Mouse (Mus musculus) neural tube, embryonic 12.5 days (tissue): ENCODE data around the gene Thrb. TPM values are rescaled to one million over a fixed set of nuclear protein-coding genes. Genes with fewer than 3 reads are reported as not detected.
"Not testable (repeated sequence)": the region's sequence is repeated elsewhere in the genome, so short reads cannot be mapped to it uniquely, and the experiment has no call there.

Experiments used
- ATAC-seq: fragments of 200-750 bp; cut with Nextera tagmentation; 2 replicates; pipeline ENCODE4 v1.8.0; 2017; ENCODE audit warnings: low read depth, mild to moderate bottlenecking, moderate TSS enrichment, moderate library complexity; ENCODE audit not compliant: low FRiP score
- H3K27ac ChIP-seq: fragments of 300-500 bp; sonication (generic); 2 replicates; pipeline ENCODE4 v1.5.1; 2016
- H3K27me3 ChIP-seq: fragments of 300-500 bp; sonication (generic); replicated peaks from 2 replicates; pipeline ENCODE4 v1.6.1; 2016; ENCODE audit warnings: mild to moderate bottlenecking
- H3K36me3 ChIP-seq: fragments of 300-500 bp; sonication (generic); 2 replicates; pipeline ENCODE4 v1.6.1; 2016; ENCODE audit warnings: mild to moderate bottlenecking
- H3K4me1 ChIP-seq: fragments of 300-500 bp; sonication (generic); 2 replicates; pipeline ENCODE4 v1.6.1; 2016
- H3K4me2 ChIP-seq: fragments of 300-500 bp; sonication (generic); replicated peaks from 2 replicates; pipeline ENCODE4 v1.6.1; 2016; ENCODE audit warnings: mild to moderate bottlenecking
- H3K4me3 ChIP-seq: fragments of 300-500 bp; sonication (generic); 2 replicates; pipeline ENCODE4 v1.5.1; 2016
- H3K9ac ChIP-seq: fragments of 300-500 bp; sonication (generic); 2 replicates; pipeline ENCODE4 v1.6.1; 2016; ENCODE audit warnings: mild to moderate bottlenecking
- H3K9me3 ChIP-seq: fragments of 300-500 bp; sonication (generic); 2 replicates; pipeline ENCODE4 v1.6.1; 2016; ENCODE audit warnings: mild to moderate bottlenecking
- WGBS: fragments of 180-500 bp; shearing (Covaris S2); methylation state at CpG from one replicate; pipeline ENCODE4 v1.1.7; 2016; 5-methylcytosine and 5-hydroxymethylcytosine counted together
- polyA plus RNA-seq: library from polyadenylated mRNA; unstranded; fragments of >200 nt; fragmentation: Nextera tagmentation; extraction: Ambion mirVana; gene quantifications from 2 replicates; pipeline ENCODE4 v1.2.1, GENCODE M21; 2016

Gene Thrb
- polyA plus RNA-seq, 1 experiment from 2014 or later: 0.34 TPM

GRCm38 (mm10) chr14:17929585-17929984 lies 269.5 kb downstream of the Thrb start:
- no peak for ATAC-seq
- 63% methylated on average over 5 of the region's 5 CpGs for WGBS

DNA sequence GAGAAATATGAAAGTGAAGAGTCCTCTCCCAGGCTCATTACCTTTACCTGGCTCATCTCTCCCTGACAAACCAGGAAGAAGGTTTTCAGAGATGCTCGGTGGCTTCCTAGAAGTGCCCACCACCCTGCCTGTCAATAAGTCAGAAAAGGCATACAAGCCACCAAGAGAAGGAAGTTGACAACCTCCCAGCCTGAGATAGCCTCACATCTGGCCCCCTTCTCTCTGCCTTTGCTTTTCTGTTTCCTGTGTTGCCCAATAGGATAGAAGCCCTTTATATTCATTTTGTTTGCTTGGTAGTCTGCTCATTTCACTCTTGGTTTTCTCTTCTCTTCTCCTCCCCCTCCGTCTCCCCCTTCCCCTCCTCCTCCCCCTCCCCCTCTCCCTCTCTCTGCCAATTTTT lies 273.4 kb downstream of the Thrb start:
- ATAC-seq: no peak
- H3K4me3 ChIP-seq: no peak overlapping the region
- no peaks in the 10 kb centered on the region for H3K27me3 ChIP-seq
- H3K36me3 ChIP-seq: no peaks in the 10 kb centered on the region
- H3K9me3 ChIP-seq: no peaks in the 10 kb centered on the region
- H3K9ac ChIP-seq: no peak overlapping the region
- no peaks in the 10 kb centered on the region for H3K4me1 ChIP-seq
- no peak overlapping the region for H3K4me2 ChIP-seq
- no peak overlapping the region for H3K27ac ChIP-seq
- WGBS: 80% methylated on average over 2 of the region's 2 CpGs

More at GRCm38 (mm10) chr14:17929585-17929984, 269.5 kb downstream of the Thrb start:
- Histone ChIP-seq H3K4me1 (no peaks in the 10 kb centered on the region), H3K4me3 (no peak overlapping the region), H3K36me3 (no peaks in the 10 kb centered on the region), H3K4me2 (no peak overlapping the region), H3K9me3 (no peaks in the 10 kb centered on the region), H3K27ac (no peak overlapping the region), H3K9ac (no peak overlapping the region), H3K27me3 (no peaks in the 10 kb centered on the region)

- not testable (repeated sequence) for H3K9ac ChIP-seq, H3K4me2 ChIP-seq, H3K27ac ChIP-seq, H3K36me3 ChIP-seq, H3K27me3 ChIP-seq, H3K9me3 ChIP-seq, H3K4me3 ChIP-seq, ATAC-seq, H3K4me1 ChIP-seq
- WGBS: 89% methylated on average over 4 of the region's 4 CpGs
Measured at GRCm38 (mm10) chr14:17934779-17935178, 274.7 kb downstream of the Thrb start.

GRCm38 (mm10) chr14:17954038-17954437 lies 294.0 kb downstream of the Thrb start:
- H3K36me3 ChIP-seq: no peaks in the 10 kb centered on the region
- no peaks in the 10 kb centered on the region for H3K27me3 ChIP-seq
- H3K4me3 ChIP-seq: no peak overlapping the region
- no peaks in the 10 kb centered on the region for H3K9me3 ChIP-seq
- 79% methylated on average over 2 of the region's 2 CpGs for WGBS
- ATAC-seq: no peak
- no peak overlapping the region for H3K27ac ChIP-seq
- no peak overlapping the region for H3K4me2 ChIP-seq
- H3K9ac ChIP-seq: no peak overlapping the region
- H3K4me1 ChIP-seq: no peaks in the 10 kb centered on the region

GRCm38 (mm10) chr14:17959901-17960300 lies 299.8 kb downstream of the Thrb start:
- H3K36me3 ChIP-seq: no peaks in the 10 kb centered on the region
- no peaks in the 10 kb centered on the region for H3K27me3 ChIP-seq
- ATAC-seq: no peak
- no peaks in the 10 kb centered on the region for H3K4me1 ChIP-seq
- no peak overlapping the region for H3K27ac ChIP-seq
- H3K9ac ChIP-seq: no peak overlapping the region
- no peak overlapping the region for H3K4me3 ChIP-seq
- H3K9me3 ChIP-seq: no peaks in the 10 kb centered on the region
- no peak overlapping the region for H3K4me2 ChIP-seq
- 56% methylated on average over 2 of the region's 2 CpGs for WGBS

- no peaks in the 10 kb centered on the region for H3K4me1 ChIP-seq
- H3K4me2 ChIP-seq: no peak overlapping the region
- H3K36me3 ChIP-seq: no peaks in the 10 kb centered on the region
- WGBS: 42% methylated on average over 5 of the region's 5 CpGs
- no peak overlapping the region for H3K9ac ChIP-seq
- H3K4me3 ChIP-seq: no peak overlapping the region
- H3K9me3 ChIP-seq: no peaks in the 10 kb centered on the region
- no peaks in the 10 kb centered on the region for H3K27me3 ChIP-seq
- H3K27ac ChIP-seq: no peak overlapping the region
- peak; percentile 78; the same call in 1 of the 2 replicates for ATAC-seq
Measured at GRCm38 (mm10) chr14:17967117-17967726, 307.2 kb downstream of the Thrb start.

DNA sequence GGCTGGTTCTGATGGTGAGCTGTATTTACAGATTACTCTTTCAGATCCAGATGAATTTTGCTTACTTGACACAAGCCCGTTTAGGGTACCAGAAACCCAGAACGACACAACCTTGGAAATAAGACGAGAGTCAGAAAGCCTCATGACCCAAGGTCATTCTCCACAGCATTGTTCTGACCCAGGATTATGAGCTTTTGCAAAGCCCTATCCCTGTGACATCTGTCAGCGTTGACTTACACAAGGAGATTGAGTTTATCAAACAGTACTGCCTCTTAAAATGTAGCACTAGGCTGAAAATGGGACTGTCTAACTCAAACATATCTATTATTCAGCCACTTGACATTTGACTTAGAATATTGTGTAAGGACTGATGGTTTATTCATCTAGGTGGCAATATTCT lies 312.1 kb downstream of the Thrb start:
- 84% methylated on average over 4 of the region's 4 CpGs for WGBS
- Histone ChIP-seq H3K27me3 (no peaks in the 10 kb centered on the region), H3K36me3 (no peaks in the 10 kb centered on the region), H3K27ac (no peak overlapping the region), H3K9ac (no peak overlapping the region), H3K4me2 (no peak overlapping the region), H3K9me3 (no peaks in the 10 kb centered on the region), H3K4me3 (no peak overlapping the region), H3K4me1 (no peaks in the 10 kb centered on the region)
- no peak for ATAC-seq

DNA sequence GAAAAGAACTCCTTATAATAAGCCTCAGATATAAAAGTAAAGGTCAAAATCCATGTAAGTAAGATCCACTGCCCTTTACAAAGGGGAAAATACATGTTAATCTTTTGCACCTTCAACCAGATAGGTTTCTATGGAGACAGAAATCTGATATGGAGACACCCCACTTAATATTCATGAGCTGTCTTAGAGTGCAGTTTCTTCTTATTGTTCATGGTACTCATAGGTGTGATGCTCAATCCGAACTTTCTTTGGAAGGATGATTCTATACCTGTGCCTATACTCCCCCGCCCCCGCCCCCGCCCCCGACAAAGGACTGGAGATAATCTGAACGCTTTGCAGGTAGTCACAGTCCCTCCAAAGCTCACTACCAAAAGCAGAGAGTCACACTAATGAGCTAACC lies 312.6 kb downstream of the Thrb start:
- Histone ChIP-seq H3K9me3 (no peaks in the 10 kb centered on the region), H3K36me3 (no peaks in the 10 kb centered on the region), H3K9ac (no peak overlapping the region), H3K4me3 (no peak overlapping the region), H3K27me3 (no peaks in the 10 kb centered on the region), H3K27ac (no peak overlapping the region), H3K4me1 (no peaks in the 10 kb centered on the region), H3K4me2 (no peak overlapping the region)
- 83% methylated on average over 6 of the region's 6 CpGs for WGBS
- no peak for ATAC-seq

DNA sequence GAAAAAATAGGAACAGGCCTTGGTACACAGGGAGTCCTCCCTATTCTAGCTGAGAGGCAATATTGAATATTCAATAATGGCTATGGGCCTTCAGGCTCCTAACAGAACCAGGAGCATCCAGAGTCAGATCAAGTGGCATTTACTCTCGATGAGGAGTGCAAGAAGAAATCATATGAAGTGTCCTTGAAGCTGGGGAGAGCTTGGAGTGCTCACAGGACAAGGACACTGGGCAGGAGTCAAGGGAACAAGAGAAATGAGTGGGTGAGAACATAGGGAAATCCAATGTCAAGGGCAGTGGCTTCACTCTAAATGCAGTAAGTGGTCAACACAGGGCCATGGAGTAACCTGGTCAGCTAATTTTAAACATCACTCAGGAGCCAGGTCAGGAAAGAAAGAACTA lies 315.7 kb downstream of the Thrb start:
- H3K36me3 ChIP-seq: no peaks in the 10 kb centered on the region
- ATAC-seq: no peak
- no peaks in the 10 kb centered on the region for H3K27me3 ChIP-seq
- no peaks in the 10 kb centered on the region for H3K4me1 ChIP-seq
- no peaks in the 10 kb centered on the region for H3K9me3 ChIP-seq
- H3K27ac ChIP-seq: no peak overlapping the region
- no peak overlapping the region for H3K4me2 ChIP-seq
- H3K9ac ChIP-seq: no peak overlapping the region
- no peak overlapping the region for H3K4me3 ChIP-seq
- 77% methylated on average over 1 of the region's 1 CpGs for WGBS

DNA sequence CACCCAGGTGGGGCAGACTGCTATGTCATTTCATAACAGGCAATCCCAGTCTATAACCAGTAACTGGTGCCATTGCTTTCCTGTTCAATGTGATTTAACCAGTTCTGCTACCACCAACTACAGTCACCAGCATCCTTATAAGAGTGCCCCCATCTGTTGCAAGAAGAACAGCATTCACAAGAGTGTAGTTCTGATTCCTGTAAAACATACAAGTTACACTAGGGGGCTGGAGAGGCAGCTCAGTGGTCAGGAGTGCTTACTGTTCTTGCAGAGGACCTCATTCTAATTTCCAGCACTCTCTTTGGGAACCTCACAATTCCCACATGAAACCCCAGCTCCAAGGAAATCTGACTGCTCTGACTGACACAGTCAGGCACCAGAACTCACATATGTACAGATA lies 318.2 kb downstream of the Thrb start:
- Histone ChIP-seq H3K9me3 (no peaks in the 10 kb centered on the region), H3K4me1 (no peaks in the 10 kb centered on the region), H3K9ac (no peak overlapping the region), H3K27ac (no peak overlapping the region), H3K27me3 (no peaks in the 10 kb centered on the region), H3K4me2 (no peak overlapping the region), H3K36me3 (no peaks in the 10 kb centered on the region), H3K4me3 (no peak overlapping the region)
- no peak for ATAC-seq

GRCm38 (mm10) chr14:17981258-17981657 lies 321.2 kb downstream of the Thrb start:
- Histone ChIP-seq H3K4me3 (no peak overlapping the region), H3K4me2 (no peak overlapping the region), H3K36me3 (no peaks in the 10 kb centered on the region), H3K4me1 (no peaks in the 10 kb centered on the region), H3K27ac (no peak overlapping the region), H3K9ac (no peak overlapping the region), H3K9me3 (no peaks in the 10 kb centered on the region), H3K27me3 (no peaks in the 10 kb centered on the region)
- no peak for ATAC-seq
- 84% methylated on average over 3 of the region's 3 CpGs for WGBS

DNA sequence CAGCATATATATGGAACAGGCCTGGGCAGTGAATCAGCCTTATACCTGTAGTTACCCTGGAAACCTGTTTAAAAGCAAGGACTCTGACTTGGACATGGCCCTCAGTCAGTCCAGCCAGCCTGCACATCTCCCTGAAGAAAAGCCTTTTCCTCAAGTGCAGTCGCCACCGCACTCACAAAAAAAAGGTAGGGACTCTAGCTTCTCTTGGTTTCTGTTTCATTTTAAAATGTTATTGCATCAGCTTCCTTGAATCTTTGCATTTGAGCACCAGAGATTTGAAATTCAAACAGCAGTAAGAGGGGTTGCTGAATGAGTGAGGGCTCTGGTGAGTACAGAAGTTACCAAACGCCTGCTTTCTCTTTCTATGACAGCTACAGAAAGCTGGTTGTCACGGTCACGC lies 322.0 kb downstream of the Thrb start:
- ATAC-seq: no peak
- H3K9ac ChIP-seq: no peak overlapping the region
- no peaks in the 10 kb centered on the region for H3K9me3 ChIP-seq
- no peak overlapping the region for H3K4me3 ChIP-seq
- H3K4me2 ChIP-seq: no peak overlapping the region
- no peaks in the 10 kb centered on the region for H3K36me3 ChIP-seq
- no peaks in the 10 kb centered on the region for H3K4me1 ChIP-seq
- H3K27ac ChIP-seq: no peak overlapping the region
- no peaks in the 10 kb centered on the region for H3K27me3 ChIP-seq
- 90% methylated on average over 5 of the region's 5 CpGs for WGBS

GRCm38 (mm10) chr14:17983390-17983789 lies 323.3 kb downstream of the Thrb start:
- no peak overlapping the region for H3K4me3 ChIP-seq
- H3K27ac ChIP-seq: no peak overlapping the region
- no peak overlapping the region for H3K9ac ChIP-seq
- no peaks in the 10 kb centered on the region for H3K36me3 ChIP-seq
- WGBS: 87% methylated on average over 3 of the region's 3 CpGs
- ATAC-seq: no peak
- no peaks in the 10 kb centered on the region for H3K27me3 ChIP-seq
- H3K4me2 ChIP-seq: no peak overlapping the region
- no peaks in the 10 kb centered on the region for H3K9me3 ChIP-seq
- no peaks in the 10 kb centered on the region for H3K4me1 ChIP-seq
